Mouse (Mus musculus) gastrocnemius, adult 18-20 months (tissue): ENCODE measurements around the gene Chrna10. TPM values are rescaled to one million over a fixed set of nuclear protein-coding genes. Genes with fewer than 3 reads are reported as not detected.

Experiments
- DNase-seq: peaks from one replicate; pipeline ENCODE4 v3.0.0; 2021; ENCODE audit warnings: low spot score
- long read RNA-seq, 2 experiments: library from polyadenylated mRNA; stranded (forward); transcript quantifications; one replicate each; pipeline ENCODE4 v2.0.0; 2021
- total RNA-seq, 2 experiments: library from RNA; stranded (reverse); gene quantifications; 2 replicates each; pipeline ENCODE4 v1.2.3; 2021

The Chrna10 gene
- total RNA-seq: not detected
- long read RNA-seq, experiment 1: 0 reads
- long read RNA-seq, experiment 2: 0 reads

GRCm38 (mm10) chr7:102116579-102117331, at the start of gene Chrna10:
TSS of gene Chrna10 (minus strand) at chr7:102116828.
- DNase-seq: no peak

DNA sequence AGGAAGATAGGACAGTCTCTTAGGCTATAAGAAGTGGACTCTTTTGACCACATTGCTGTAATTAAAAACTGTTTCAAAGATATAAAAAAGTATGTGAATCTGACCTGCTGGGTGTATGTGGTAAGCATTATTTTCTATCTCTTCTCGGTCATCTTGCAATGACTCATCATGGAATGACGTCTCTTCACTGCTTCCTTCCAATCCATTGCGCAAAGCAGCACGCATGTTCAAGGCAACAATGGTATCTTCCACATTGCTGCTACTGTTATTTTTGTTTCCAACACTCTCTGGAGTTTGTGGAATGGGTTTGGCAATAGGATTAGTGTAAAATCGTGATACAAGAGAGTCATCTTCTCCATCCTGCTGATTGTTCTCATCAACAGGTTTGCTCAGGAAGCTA, 37.1 kb upstream of the Chrna10 start:
- DNase-seq: no peak

DNA sequence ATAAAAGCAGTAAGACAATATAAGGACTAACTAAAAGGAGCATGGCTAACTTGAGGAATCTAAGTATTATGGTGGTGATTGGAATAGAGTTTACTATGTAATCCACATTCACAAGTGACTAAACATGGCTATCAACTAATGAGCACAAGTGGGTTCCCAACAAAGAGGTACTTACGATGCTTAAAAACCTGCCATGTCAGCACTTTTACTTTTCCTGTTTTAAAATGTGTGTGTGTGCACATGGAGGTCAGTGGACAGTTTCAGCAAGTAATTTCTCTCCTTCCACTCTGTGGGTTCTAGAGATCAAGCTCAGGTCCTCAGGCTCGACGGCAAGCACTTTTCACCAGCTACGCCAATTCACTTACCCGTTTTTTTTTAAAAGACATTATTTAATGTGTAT, 21.3 kb upstream of the Chrna10 start:
- no peak for DNase-seq

GRCm38 (mm10) chr7:102137464-102137863, 20.8 kb upstream of the Chrna10 start:
- peak; percentile 21 for DNase-seq

- no peak for DNase-seq
Measured at GRCm38 (mm10) chr7:102132395-102132794, 15.8 kb upstream of the Chrna10 start.

- no peak for DNase-seq
Measured at GRCm38 (mm10) chr7:102120326-102120725, 3.7 kb upstream of the Chrna10 start.

DNA sequence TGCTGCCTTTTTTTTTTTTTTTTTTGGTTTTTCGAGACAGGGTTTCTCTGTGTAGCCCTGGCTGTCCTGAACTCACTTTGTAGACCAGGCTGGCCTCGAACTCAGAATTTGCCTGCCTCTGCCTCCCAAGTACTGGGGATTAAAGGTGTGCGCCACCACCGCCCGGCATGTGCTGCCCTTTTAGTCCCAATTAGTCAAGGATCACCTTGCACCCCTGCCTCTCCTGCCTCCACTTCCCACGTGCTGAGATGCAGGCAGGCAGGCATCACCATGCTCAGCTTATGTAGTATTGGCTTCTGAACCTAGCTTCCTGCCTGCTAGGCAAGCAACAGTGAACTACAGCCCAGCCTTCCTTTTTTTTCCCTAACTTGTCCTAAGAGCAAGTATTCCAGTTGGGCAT, 754 bp upstream of the Chrna10 start:
- DNase-seq: no peak

GRCm38 (mm10) chr7:102113151-102113729, 3.4 kb downstream of the Chrna10 start:
- no peak for DNase-seq

DNA sequence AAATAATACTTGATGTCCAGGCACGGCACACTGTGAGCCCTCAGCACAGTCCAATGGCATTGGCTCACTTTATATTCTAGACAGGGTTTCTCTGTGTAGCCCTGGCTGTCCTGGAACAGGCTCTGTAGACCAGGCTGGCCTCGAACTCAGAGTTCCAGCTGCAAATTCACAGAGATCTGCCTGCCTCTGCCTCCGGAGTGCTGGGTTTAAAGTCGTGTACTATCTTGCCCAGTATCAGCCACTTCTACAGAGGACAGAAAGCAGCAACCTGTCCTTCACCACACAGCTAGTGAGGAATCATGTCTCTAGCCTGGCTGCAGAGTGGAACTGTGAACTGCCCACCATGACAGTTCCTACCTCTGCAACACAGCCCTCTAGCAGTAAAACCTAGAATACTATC, 6.9 kb downstream of the Chrna10 start:
- no peak for DNase-seq

DNA sequence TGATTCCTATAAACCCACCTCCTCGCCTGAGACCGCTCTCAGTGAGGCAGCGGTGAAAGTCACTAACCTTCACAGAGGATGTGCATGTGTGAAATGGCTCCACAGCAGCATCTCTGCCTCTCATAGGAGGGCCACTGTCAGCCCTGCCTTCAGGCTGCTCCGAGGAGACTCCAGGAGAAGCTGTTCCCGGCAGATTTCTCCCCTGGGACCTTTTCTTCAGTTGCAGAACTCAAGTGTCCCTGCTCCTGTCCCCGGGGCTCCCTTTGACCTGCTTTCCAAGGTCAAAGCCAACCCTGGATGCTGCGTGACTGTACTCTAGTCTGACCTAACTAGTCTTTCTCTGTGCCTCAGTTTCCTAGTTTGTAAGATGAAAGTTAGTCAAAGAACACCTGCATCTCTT, 7.5 kb downstream of the Chrna10 start, which contains the start of gene Art5:
Gene Art5 (minus strand): TSS at position 319 of the 400 bp plus-strand sequence.
- no peak for DNase-seq

GRCm38 (mm10) chr7:102108206-102108605, 8.4 kb downstream of the Chrna10 start:
- DNase-seq: peak; percentile 59

DNA sequence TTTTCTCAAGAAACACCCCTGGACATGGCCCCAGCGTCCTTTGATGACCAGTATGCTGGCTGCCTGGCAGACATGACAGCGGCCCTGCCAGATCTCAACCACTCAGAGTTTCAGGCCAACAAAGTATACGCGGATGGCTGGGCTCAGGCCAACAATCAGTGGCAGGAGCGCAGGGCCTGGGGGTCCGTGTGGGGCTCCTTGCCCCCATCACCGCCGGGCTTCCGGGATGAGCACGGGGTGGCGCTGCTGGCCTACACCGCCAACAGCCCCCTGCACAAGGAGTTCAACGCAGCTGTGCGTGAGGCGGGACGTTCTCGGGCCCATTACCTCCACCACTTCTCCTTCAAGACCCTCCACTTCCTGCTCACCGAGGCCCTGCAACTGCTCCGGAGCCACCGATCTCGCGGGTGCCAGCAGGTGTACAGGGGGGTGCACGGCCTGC, 9.9 kb downstream of the Chrna10 start:
- no peak for DNase-seq

- no peak for DNase-seq
Measured at GRCm38 (mm10) chr7:102104126-102104525, 12.5 kb downstream of the Chrna10 start.

DNA sequence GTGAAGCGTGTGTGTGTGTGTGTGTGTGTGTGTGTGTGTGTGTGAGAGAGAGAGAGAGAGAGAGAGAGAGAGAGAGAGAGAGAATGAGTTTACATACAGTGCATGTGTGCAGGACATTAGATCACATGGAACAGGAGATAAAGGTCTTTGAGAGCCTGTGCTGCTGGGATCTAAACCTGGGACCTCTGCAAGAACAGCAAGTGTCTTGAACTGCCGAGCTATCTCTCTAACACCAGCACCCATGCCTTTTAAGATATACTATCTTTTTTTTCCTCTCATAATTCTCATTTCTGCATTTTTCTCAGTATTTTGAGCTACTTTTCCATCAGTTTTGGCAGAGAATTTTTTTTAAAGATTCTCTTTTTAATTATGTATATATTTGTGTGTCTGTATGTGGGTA, 13.1 kb downstream of the Chrna10 start:
- DNase-seq: no peak

GRCm38 (mm10) chr7:102102696-102103095, 13.9 kb downstream of the Chrna10 start:
- DNase-seq: no peak

DNA sequence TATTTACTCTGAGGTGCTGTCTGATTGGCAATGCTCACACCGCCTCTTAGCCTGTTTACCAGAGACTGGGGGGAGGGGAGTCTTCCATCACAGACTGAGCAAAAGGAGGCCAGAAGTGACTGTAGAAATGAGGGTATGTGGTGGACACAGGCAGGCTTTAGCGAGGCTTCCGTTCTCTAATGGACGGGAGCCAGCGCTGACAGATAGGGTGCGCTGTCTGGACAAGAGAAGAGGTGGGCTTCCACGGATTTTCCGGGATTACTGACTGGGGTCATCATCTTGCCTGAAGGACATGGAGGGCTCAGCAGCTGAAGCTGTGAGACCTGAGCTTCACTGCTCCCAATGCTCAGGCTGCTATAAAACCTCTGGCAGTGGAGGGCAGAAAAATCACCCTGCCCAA, 14.4 kb downstream of the Chrna10 start:
- no peak for DNase-seq

- peak; percentile 77 for DNase-seq
Measured at GRCm38 (mm10) chr7:102101487-102101886, 15.1 kb downstream of the Chrna10 start, which contains the start of gene Art1. TSS of gene Art1 (plus strand) at chr7:102101743.

- no peak for DNase-seq
Measured at GRCm38 (mm10) chr7:102100868-102101267, 15.8 kb downstream of the Chrna10 start.

GRCm38 (mm10) chr7:102099760-102100661, 16.6 kb downstream of the Chrna10 start:
- peak; percentile 67 for DNase-seq

DNA sequence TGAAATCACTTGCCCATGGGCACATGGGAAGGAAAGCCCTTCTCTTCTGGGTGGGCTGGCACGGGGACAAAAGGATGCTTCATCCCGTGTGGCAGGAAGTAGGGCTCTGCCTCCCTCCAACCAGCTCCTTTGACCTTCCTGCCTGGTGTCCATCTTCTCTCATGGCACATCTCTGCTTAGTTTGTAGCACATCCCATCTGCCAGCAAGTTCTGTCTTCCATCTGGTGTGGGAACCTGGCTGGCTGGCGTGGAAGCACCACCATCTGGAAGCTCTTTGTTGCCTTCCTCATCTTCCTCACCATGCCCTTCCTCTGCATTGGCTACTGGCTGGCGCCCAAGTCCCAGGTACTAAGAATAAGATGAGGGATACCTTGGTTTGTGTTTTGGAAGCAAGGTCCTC, 29.3 kb downstream of the Chrna10 start:
- no peak for DNase-seq

- no peak for DNase-seq
Measured at GRCm38 (mm10) chr7:102084041-102084696, 32.5 kb downstream of the Chrna10 start.
